Mouse (Mus musculus): ENCODE data around the gene Comt. TPM values are rescaled to one million over a fixed set of nuclear protein-coding genes. Genes with fewer than 3 reads are reported as not detected.

Comt gene
- 10 to 100 TPM; 71.8 to 81.3 TPM for total RNA-seq (2021)

DNA sequence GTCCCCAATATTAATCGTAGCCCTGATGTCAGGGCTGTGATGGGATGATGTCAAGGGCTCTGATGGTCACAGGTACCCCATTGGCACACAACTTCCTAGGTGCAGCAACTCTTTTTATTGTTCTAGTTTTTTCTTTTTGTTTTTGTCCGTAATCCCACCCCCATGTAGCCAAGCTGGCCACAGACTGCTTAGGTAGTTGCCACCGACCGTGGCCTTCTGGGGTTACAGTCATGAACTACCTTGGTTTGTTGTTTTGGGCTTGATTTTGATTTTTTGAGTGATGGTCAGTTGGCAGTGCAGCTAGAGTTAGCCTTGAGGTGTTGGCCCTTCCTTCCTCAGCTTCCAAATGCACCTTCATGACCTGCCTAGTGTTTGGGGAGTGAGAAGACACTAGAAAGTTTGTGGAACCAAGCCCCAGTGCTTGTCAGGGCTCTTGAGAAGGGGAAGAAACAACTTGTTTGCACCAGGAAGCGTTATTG is at the start of gene Comt:
Gene Comt, minus strand, starts transcription at position 51 of the 479 bp plus-strand sequence.
- no peak for DNase-seq (ENCODE audit: extremely low spot score in 1 of 2, low spot score in 1 of 2)

GRCm38 (mm10) chr16:18474021-18474420 is 47.4 kb upstream of the Comt start:
- no peak for DNase-seq (ENCODE audit: extremely low spot score in 1 of 2, low spot score in 1 of 2)

DNA sequence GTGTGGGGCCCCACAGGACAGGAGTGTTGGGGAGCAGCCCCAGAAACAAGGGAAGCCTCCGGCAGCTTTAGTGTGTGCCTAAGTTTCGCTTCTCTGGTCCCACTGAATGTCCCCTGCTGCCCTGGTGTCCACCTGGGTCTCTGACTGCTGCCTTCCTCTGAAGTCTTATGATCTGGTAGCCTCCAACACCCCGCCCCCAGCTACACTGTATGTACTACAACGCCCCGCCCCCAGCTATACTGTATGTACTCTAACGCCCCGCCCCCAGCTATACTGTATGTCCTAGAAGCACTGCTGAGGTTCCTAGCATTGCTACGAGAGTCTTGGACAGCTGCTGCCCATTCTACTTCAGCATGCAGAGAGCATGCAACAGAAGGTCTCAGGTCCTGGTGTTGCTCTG is 46.3 kb upstream of the Comt start:
- DNase-seq (ENCODE audit: extremely low spot score in 1 of 2, low spot score in 1 of 2): no peak

DNA sequence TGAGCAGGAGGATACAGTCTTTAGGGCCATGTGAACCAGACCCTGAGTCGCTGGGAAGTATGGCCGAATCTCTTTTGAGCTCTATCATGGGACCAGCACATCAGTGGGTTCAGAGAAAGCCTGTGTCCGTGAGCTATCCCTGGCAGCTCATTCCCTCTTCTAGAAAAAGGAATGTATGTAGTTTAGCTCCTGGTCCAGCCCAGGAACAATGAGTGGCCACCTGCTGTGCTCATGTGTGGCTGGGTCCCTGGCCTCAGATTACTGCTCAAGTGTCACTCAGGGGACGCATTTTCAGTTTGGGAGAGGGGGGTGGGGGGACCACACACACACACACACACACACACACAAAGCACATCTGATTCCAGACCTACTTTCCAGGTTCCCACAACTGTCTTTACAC is 45.8 kb upstream of the Comt start:
- DNase-seq (ENCODE audit: extremely low spot score in 1 of 2, low spot score in 1 of 2): no peak

- no peak for DNase-seq (ENCODE audit: extremely low spot score in 1 of 2, low spot score in 1 of 2)
Measured at GRCm38 (mm10) chr16:18471976-18472375, 45.3 kb upstream of the Comt start.

DNA sequence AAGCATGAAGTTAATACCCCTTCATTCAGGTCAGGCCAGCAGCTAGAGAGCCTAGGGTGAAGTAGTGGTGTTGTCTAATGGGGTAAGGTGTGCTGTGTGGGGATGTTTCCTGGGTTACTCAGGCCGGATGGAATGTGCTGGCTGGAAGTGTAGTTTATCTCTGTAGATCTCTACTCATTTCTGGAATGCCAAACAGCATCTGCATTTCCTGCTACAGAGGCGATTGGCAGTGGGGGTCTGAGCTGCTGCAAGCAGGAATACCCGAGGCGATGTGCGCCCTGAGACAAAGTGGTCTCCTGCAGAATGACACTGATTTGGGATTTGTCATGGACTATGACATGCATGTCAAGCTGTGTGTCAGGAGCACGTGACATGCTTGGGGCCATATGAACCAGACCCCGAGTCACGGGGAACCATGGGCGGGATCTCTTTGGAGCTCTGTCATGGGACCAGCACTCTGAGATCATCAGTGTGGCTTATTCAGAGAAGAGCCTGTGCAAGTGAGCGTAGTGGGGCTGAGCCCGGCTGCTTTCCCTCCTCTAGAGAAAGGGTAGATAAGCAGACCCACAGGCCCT is 44.8 kb upstream of the Comt start:
- no peak for DNase-seq (ENCODE audit: extremely low spot score in 1 of 2, low spot score in 1 of 2)

DNA sequence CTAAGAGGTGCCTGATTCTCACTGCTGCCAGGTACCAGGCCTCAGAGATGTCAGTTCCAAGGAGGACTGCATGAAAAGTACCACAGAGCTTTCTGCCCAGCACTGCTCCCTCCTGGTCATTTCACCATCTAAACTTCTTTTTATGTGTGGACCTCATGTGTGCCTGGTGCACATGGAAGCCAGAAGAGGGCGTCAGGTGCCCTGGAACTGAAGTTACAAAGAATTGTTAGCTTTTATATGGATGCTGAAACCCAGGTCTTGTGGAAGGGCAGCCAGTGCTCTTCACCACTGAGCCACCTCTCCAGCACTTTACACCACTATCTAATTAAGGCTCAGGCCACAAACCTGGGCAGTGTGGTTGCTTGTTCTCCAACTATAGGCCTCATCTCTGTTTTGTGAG is 44.2 kb upstream of the Comt start:
- no peak for DNase-seq (ENCODE audit: extremely low spot score in 1 of 2, low spot score in 1 of 2)

DNA sequence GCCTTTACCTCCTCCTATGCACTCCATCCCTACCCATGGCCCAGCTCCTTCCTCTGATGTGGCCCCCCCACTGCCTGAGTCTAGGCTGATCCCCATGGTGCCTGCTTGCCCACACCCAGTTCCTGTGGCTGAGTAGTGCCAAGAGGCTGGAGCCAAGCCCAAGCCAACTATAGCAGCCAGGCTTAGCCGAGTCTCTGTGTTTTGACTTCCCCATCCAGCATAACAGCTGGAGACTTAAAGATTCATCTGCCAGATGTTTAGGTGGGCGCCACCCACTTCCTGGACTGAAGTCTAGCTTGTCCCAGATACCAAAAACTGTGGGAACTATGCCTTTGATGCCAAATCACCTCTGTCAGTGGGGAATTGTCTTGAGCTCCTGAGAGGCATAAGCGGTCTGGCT is 37.6 kb upstream of the Comt start:
- DNase-seq (ENCODE audit: extremely low spot score in 1 of 2, low spot score in 1 of 2): no peak

DNA sequence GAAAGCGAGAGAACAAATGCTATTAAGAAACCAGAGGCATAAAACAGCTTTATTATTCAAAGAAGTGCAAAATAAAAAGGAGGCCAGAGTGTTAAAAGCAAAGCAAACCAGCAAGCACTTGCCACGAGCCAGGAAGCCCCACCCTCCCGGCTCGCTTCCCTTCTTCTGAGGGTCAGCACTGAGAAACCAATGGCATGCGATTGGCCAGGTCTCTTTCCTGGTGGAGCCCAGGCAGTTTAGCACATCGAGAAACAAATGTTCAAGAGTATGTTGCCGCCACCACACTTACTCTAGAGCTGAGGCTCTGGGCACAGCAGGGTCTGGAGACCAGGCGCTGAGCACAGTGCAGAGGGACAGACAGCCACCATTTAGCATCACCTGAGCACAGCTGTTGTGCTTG is 35.9 kb upstream of the Comt start:
- DNase-seq (ENCODE audit: extremely low spot score in 1 of 2, low spot score in 1 of 2): no peak

- no peak for DNase-seq (ENCODE audit: extremely low spot score in 1 of 2, low spot score in 1 of 2)
Measured at GRCm38 (mm10) chr16:18462031-18462430, 35.4 kb upstream of the Comt start.

DNA sequence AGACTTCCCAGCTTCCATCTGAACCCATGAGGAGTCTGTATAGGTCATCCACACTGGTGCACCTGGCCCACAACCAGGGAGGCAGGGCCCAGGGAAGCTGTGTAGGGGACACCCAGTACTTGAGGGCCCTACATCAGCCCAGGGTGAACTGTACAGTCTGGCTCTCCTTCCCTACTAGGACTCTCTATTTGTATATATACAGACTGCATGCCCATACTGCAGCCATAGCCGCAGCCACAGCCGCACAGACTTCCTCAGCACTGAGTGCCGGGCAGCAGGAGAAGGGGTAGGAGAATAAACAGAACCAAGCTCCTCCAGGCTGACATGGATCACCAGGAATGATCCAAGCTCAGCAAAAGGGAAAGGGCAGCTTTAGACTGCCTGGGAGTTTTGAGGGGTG is 34.2 kb upstream of the Comt start:
- DNase-seq (ENCODE audit: extremely low spot score in 1 of 2, low spot score in 1 of 2): no peak

DNA sequence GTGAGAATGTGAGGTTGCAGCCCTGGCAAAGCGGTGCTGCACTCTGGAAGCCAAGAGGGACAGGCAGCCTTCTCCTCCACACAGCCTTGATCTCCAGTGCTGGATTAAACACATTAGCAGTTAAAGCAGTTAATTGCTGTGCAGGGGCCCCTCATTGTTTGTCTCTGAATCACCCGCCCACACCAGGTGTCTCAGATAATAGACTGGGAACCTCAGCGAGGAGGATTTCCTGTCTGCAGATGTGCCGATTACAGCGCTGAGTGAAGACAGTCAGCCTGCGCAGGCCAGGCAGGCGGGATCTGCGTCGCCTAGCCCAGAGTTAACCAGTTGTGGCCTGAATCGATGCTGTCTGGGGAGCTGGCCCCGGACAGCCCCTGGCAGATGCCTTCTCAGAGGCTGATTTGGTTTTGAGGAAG is 33.3 kb upstream of the Comt start:
- peak in 1 of 2 experiments; percentile 20 for DNase-seq (ENCODE audit: extremely low spot score in 1 of 2, low spot score in 1 of 2)

DNA sequence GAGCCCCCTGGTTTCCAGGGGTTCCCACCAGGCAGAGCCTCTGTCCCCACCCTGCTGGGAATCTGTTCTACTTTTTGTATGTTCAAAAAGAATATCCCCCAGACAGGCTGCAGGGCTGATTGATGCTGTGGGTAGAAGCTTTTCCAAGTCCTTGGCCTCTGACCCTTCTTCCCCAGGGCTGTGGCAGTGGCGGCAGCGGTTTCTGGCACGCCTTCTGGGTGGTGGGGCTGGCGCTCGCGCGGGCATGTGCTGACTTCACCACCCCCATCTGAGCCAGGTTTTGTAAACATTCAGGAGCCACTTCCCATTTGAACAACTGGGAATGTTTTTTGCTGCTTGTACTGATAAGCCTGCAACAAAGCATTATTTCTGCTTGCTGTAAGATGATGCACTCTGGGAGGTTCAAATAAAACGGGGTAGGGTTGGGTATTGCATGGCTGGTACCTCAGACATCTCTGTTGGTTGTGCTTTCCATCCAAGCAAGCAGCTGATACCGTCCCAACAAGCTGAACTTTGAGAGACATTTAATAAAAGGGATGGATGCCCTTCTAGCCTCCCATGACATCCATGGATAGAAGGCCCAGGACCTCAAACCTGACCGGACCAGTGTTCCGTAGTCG is 32.8 kb upstream of the Comt start:
- DNase-seq (ENCODE audit: extremely low spot score in 1 of 2, low spot score in 1 of 2): no peak

DNA sequence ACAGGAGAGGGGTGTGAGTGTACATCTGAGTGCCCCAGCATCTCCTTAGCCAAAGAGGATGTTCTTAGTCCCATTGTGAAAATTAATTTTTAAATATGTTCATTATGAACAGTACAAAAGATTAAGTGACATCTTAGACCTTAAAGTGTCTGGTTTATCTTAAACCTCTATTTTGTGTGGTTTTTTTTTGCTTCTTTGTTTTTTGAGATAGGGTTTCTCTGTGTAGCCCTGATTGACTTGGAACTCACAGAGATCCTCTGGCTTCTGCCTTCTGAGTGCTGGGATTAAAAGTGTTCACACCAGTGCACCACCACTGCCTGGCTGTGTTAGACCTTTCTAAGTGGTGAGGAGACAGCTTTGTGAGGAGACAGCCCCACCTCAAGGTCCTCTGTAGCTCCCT is 32.0 kb upstream of the Comt start:
- DNase-seq (ENCODE audit: extremely low spot score in 1 of 2, low spot score in 1 of 2): no peak

DNA sequence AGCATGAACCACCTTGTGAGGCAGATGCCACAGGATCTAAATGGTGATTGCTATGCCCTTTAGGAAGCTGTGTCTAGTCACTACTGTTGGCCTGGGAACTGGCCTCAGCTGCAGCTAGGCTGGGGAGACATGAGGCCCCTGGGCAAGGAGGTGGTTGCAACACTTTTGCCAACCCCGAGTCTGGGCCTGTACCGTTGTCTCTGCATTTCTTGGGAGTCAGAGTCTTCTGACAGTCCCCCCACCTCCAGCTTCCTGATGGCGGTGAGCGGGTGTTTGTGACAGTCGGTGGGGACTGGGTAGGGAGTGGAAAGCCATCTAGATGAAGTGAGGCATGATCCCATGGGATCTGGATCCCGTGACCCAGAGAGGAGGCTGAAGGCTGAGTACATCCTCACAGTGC is 28.8 kb upstream of the Comt start:
- DNase-seq (ENCODE audit: extremely low spot score in 1 of 2, low spot score in 1 of 2): no peak

- DNase-seq (ENCODE audit: extremely low spot score in 1 of 2, low spot score in 1 of 2): no peak
Measured at GRCm38 (mm10) chr16:18453846-18454245, 27.2 kb upstream of the Comt start.

DNA sequence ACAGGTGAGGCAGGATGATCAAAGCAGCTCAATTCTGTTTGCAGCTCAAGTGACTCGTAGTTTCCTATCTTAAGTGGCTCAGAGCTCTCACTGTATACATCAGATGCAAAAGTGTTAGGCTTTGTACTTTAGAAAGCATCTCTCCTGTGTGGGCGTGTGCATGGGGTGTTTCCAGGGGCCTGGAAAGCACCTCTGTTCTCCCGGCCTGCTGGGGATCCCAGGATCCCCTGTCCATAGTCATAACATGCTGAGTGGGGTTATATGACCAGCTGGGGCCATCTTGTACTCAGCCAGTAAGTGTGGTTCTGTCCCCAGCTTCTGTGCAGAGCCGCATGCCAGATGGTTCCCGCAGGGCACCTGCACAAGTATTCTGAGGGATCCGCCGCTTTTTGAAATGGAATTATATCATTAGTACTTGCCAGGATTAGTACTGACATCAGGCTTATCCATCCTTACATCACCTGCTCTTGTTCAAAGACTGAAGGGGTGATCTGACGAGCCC is 25.8 kb upstream of the Comt start:
- DNase-seq (ENCODE audit: extremely low spot score in 1 of 2, low spot score in 1 of 2): peak in 1 of 2 experiments; percentile 22

DNA sequence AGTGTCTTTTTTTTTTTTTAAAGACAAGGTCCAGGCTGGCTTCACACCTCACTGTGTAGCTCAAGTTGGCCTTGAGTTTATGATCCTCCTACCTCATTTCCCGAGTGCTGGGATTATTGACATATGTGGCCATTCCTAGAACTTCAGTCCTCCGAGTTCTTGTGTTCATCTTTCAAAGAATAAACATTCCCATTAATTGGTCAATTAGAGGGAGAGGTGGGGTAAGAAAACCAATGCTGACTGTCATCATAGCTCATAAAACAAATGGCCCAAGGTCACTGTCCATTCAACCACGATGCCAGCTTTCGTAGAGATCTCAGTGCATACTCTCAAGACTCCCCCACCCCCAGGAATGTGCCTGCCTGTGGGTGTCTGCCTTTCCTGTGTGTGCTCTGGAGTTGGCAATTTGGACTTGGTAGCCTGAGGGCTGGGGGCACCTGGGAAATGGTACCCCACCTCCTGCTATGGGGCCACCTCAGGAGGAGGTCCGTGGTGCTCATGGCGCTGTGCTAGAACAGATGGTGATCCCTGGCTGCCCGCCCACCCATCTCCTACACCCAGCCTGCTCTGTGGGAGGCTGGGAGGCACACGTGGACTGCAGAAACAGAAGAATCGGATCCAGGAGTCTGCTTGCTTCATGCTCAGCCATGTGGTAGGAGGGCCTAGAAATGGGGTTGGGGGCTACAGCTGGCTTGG is 25.0 kb upstream of the Comt start:
- DNase-seq (ENCODE audit: extremely low spot score in 1 of 2, low spot score in 1 of 2): peak; percentile 53 to 61

GRCm38 (mm10) chr16:18449005-18449404 is 22.4 kb upstream of the Comt start:
- no peak for DNase-seq (ENCODE audit: extremely low spot score in 1 of 2, low spot score in 1 of 2)

DNA sequence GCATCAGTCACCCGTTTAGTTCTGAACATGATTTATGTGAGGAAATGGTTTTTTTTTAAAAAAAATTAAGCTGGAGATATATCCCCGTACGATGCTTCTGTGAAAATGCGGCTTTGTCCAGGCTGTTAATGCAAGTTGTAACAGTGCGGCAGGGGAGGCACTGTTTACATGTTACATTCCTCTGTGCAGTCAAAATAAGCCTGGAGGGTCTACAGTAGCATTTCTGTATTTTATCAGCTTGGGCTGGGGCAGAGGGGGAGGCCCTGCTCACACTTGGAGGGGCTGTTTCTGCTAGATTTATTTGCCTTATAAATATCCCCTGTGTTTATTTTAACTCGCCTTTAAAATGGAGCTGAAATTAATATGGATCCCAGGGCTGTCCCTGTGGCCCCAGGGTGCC is 21.5 kb upstream of the Comt start:
- no peak for DNase-seq (ENCODE audit: extremely low spot score in 1 of 2, low spot score in 1 of 2)

GRCm38 (mm10) chr16:18447243-18447642 is 20.6 kb upstream of the Comt start:
- DNase-seq (ENCODE audit: extremely low spot score in 1 of 2, low spot score in 1 of 2): no peak

DNA sequence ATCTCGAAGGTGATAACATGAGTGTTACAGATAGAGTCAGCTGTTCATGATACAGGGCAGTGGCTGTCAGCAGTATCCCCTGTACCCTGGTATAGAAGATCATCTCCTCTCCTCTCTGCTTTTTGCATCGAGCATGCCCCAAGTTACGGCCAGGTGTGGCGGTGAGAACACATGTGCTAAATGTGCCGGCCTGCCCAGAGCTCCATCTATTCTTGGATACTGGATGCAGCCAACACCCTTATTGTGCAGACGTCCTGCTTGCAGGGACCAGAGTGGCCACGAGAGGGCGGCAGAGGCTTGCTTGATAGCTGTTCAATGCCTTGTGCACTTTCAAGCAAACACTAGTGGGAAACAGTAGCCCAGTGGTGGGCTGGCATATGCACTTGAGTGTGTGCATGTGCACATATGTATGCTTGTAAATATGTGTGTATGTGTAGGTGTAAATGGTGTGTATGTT is 16.8 kb upstream of the Comt start:
- DNase-seq (ENCODE audit: extremely low spot score in 1 of 2, low spot score in 1 of 2): peak; percentile 99 to 100

All from layer of hippocampus, postnatal 25 days (tissue).